Mouse (Mus musculus): Measurements from ENCODE around the gene Trim34a. TPM values are rescaled to one million over a fixed set of nuclear protein-coding genes. Genes with fewer than 3 reads are reported as not detected.

Trim34a gene
- polyA plus RNA-seq (2012; rRNA removed), result 1.8 and 2.3 TPM in 2 replicates

GRCm38 (mm10) chr7:104244287-104245181, at the start of gene Trim34a:
Trim34a (plus strand) TSS chr7:104244457.

GRCm38 (mm10) chr7:104195885-104196284, 48.4 kb upstream of the Trim34a start, which contains the start of gene Olfr649:
Olfr649 (minus strand) TSS chr7:104195985.

GRCm38 (mm10) chr7:104218701-104219569, 25.3 kb upstream of the Trim34a start, which contains the start of gene Trim6:
Trim6 (plus strand) TSS chr7:104218793.

GRCm38 (mm10) chr7:104287576-104288443, 43.6 kb downstream of the Trim34a start, which contains the start of gene Trim5:
Trim5 (minus strand) TSS chr7:104288094.

Other genes starting within 250 kb of the Trim34a start
- 0.05 TPM in 2 replicates for gene Olfr638, start 245.7 kb upstream of the Trim34a start, polyA plus RNA-seq (2012; rRNA removed)
- gene Olfr639, start 227.2 kb upstream of the Trim34a start, polyA plus RNA-seq (2012; rRNA removed), result not detected in 2 replicates
- not detected in 2 replicates for gene Olfr640, start 218.9 kb upstream of the Trim34a start, polyA plus RNA-seq (2012; rRNA removed)
- not detected in 2 replicates for gene Olfr641, start 209.0 kb upstream of the Trim34a start, polyA plus RNA-seq (2012; rRNA removed)
- gene Olfr642, start 191.8 kb upstream of the Trim34a start, polyA plus RNA-seq (2012; rRNA removed), result not detected in 2 replicates
- not detected in 2 replicates for gene 4930516K23Rik, start 183.0 kb upstream of the Trim34a start, polyA plus RNA-seq (2012; rRNA removed)
- gene Olfr644, start 172.6 kb upstream of the Trim34a start, polyA plus RNA-seq (2012; rRNA removed), result not detected in 2 replicates
- gene Olfr645, start 159.0 kb upstream of the Trim34a start, polyA plus RNA-seq (2012; rRNA removed), result not detected in 2 replicates
- gene Olfr646, start 139.6 kb upstream of the Trim34a start, polyA plus RNA-seq (2012; rRNA removed), result not detected in 2 replicates
- gene Ubqln5, start 114.6 kb upstream of the Trim34a start, polyA plus RNA-seq (2012; rRNA removed), result not detected in 2 replicates
- gene Olfr643, start 107.1 kb upstream of the Trim34a start, polyA plus RNA-seq (2012; rRNA removed), result not detected in 2 replicates
- gene Ubqln3, start 101.2 kb upstream of the Trim34a start, polyA plus RNA-seq (2012; rRNA removed), result not detected in 2 replicates
- not detected in 2 replicates for gene Ubqlnl, start 93.9 kb upstream of the Trim34a start, polyA plus RNA-seq (2012; rRNA removed)
- 0.01 TPM in 1 of 2 replicates, not detected in the other for gene Olfm5, start 79.6 kb upstream of the Trim34a start, polyA plus RNA-seq (2012; rRNA removed)
- gene Olfr648, start 61.1 kb upstream of the Trim34a start, polyA plus RNA-seq (2012; rRNA removed), result 0.03 and 0.06 TPM in 2 replicates
- gene Olfr649, start 48.5 kb upstream of the Trim34a start, polyA plus RNA-seq (2012; rRNA removed), result not detected in 2 replicates
- gene Trim6, start 25.7 kb upstream of the Trim34a start, polyA plus RNA-seq (2012; rRNA removed), result 0.59 and 0.62 TPM in 2 replicates
- 0.26 and 0.39 TPM in 2 replicates for gene Trim5, start 43.6 kb downstream of the Trim34a start, polyA plus RNA-seq (2012; rRNA removed)
- 3.5 and 3.7 TPM in 2 replicates for gene Trim12a, start 71.0 kb downstream of the Trim34a start, polyA plus RNA-seq (2012; rRNA removed)
- 0.02 TPM in 1 of 2 replicates, not detected in the other for gene Trim34b, start 85.0 kb downstream of the Trim34a start, polyA plus RNA-seq (2012; rRNA removed)
- gene Trim12c, start 108.9 kb downstream of the Trim34a start, polyA plus RNA-seq (2012; rRNA removed), result 2.0 and 2.9 TPM in 2 replicates
- 0.15 and 0.23 TPM in 2 replicates for gene Trim30b, start 125.4 kb downstream of the Trim34a start, polyA plus RNA-seq (2012; rRNA removed)
- 0.21 and 0.23 TPM in 2 replicates for gene Trim30c, start 156.4 kb downstream of the Trim34a start, polyA plus RNA-seq (2012; rRNA removed)
- gene Trim30a, start 220.7 kb downstream of the Trim34a start, polyA plus RNA-seq (2012; rRNA removed), result 1.8 and 2.6 TPM in 2 replicates